Mouse (Mus musculus) adrenal gland, postnatal 14 days (tissue): ENCODE measurements around the gene Mucl2. TPM values are rescaled to one million over a fixed set of nuclear protein-coding genes. Genes with fewer than 3 reads are reported as not detected.
"Not testable (repeated sequence)": the region's sequence is repeated elsewhere in the genome, so short reads cannot be mapped to it uniquely, and the experiment has no call there.

Experiments
- DNase-seq: peaks from one replicate; pipeline ENCODE4 v3.0.0; 2021; ENCODE audit warnings: mixed read lengths
- long read RNA-seq, 2 experiments: library from polyadenylated mRNA; stranded (forward); transcript quantifications; one replicate each; pipeline ENCODE4 v2.0.0; 2021
- microRNA-seq, 2 experiments: library from miRNA; unstranded; fragments of <30 nt; microRNA quantifications; one replicate each; pipeline ENCODE4 v1.2.0; 2021
- total RNA-seq: library from RNA; stranded (reverse); gene quantifications from 2 replicates; pipeline ENCODE4 v1.2.3, GENCODE M21; 2021

The Mucl2 gene
- not detected in 2 replicates for total RNA-seq
- long read RNA-seq, experiment 1, result 0 reads
- long read RNA-seq, experiment 2, result 0 reads

DNA sequence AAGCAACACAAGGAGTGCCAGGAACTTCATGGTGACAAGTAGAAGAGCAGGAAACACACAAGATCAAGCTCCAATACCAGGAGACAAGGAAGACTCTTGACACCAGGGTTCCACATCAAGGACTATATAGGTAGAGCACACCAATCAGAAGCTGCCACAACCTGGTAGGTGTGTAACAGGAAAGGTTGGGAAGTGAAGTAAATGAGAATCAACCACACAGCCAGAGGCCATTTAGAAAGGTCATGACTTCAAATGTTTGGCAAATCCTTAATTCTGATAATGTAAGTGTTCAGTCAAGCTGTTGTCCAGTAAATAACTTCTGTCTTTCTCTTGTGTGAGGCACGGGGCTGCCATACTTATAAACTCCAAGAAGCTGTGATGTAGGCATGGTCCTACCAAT is at the start of gene Mucl2:
Gene Mucl2 (minus strand): TSS at position 101 of the 400 bp plus-strand sequence.
- no peak for DNase-seq

DNA sequence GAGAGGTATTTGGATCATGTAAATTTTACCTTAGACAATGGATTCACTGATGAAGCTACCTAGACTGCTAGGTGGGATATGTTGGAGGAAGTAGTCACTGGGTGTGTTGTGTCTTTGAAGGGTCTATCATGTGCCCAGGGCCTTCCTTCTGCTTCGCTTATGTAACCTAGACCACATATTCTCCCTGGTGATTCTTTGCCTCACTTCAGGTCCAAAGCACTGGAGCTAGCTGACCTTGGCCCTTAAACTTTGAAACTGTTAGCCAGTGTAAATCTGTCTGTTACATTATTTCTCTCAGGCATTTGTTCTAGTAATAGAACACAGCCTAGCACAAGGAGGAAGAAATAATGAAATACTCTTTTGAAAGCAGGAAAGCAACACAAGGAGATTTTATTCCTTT is 13.9 kb upstream of the Mucl2 start:
- DNase-seq, result not testable (repeated sequence)

Small RNA genes lying within 50 kb of the gene (microRNA-seq; reads per million reads assigned to microRNA genes)
- gene Gm22852, result 0 reads per million in 2 experiments

Other genes starting within 250 kb of the Mucl2 start
- gene Mucl1, start 143.8 kb downstream of the Mucl2 start, total RNA-seq, result 0.53 TPM in 1 of 2 replicates, not detected in the other